Mouse (Mus musculus) left cerebral cortex, postnatal 14 days (tissue): ENCODE measurements around the gene Vmn2r104. TPM values are rescaled to one million over a fixed set of nuclear protein-coding genes. Genes with fewer than 3 reads are reported as not detected.

Experiments
- DNase-seq, 2 experiments: peaks; one replicate each; pipeline ENCODE4 v3.0.0; 2021 to 2022; ENCODE audit warnings: low spot score in 2 of 2, mixed read lengths in 1 of 2
- intact Hi-C: fragments of 180-260 bp; cut with DNase I; formaldehyde crosslinking; loops from one replicate; pipeline ENCODE4 v1.15.1; 2025
- long read RNA-seq, 2 experiments: library from polyadenylated mRNA; stranded (forward); transcript quantifications; one replicate each; pipeline ENCODE4 v2.0.0; 2021
- total RNA-seq, 2 experiments: library from RNA; stranded (reverse); gene quantifications; 2 replicates each; pipeline ENCODE4 v1.2.3; 2021

The Vmn2r104 gene
- total RNA-seq, result not detected
- long read RNA-seq, experiment 1, result 0 reads
- long read RNA-seq, experiment 2, result 0 reads

GRCm38 (mm10) chr17:20048236-20048635, at the start of gene Vmn2r104:
Gene Vmn2r104 (minus strand): TSS chr17:20048336.
- intact Hi-C loops, result no loop called here

GRCm38 (mm10) chr17:20074090-20074489, 26.0 kb upstream of the Vmn2r104 start:
- no peak for DNase-seq
- intact Hi-C loops, result no loop called here

More at GRCm38 (mm10) chr17:20048236-20048635, at the start of gene Vmn2r104:
- DNase-seq, result no peak

GRCm38 (mm10) chr17:20071656-20072396, 23.7 kb upstream of the Vmn2r104 start:
- intact Hi-C loops, result no loop called here
- no peak for DNase-seq

Other genes with a start within 250 kb of the Vmn2r104 start
- gene Fpr-rs7, start 65.9 kb upstream of the Vmn2r104 start, total RNA-seq, result not detected
- gene Fpr-rs6, start 134.8 kb upstream of the Vmn2r104 start, total RNA-seq, result not detected
- gene Vmn2r105, start 186.7 kb upstream of the Vmn2r104 start, total RNA-seq, result not detected
- gene Vmn2r106, start 237.2 kb upstream of the Vmn2r104 start, total RNA-seq, result not detected